21 mouse cellular contexts compared by ENCODE assay signal in the genomic region with DNA sequence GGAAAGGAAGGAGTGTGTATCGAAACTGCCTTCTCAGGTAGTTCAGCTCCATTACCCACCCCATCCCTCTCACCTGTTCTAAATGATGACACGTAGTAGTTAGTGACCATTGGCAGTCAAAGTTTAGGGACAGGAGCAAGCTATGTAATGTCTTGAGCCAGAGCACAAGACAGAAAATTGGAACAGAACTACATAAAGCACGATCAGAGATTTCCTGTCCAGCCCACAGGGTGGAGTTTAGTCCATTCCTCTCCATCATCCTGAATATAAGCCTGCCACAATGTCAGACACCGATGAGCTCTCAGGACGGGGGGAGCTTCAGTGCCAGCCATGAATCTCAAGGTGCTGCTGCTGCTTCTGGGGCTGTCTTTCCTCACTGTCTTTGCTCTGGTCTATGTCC. TPM values are rescaled to one million over a fixed set of nuclear protein-coding genes. Genes with fewer than 3 reads are reported as not detected.
A peak's percentile ranks its signal among the peaks of the same experiment; 100 is the strongest.
DNase-seq lines count a peak whose midpoint lies in the region; TF ChIP-seq lines count a peak whose summit lies in the region.
"Had no signal": no experiment of that assay in that cellular context is flagged by ENCODE, and none has a peak within 500 bp of the region (broad histone marks: within the 10 kb centered on the region; RNA-seq: fewer than 3 reads in every experiment).

Gene Aoc2, plus strand, starts transcription at position 301 of the 400 bp plus-strand sequence.

- H3K4me1 ChIP-seq in spleen, adult 2 months (ENCODE audit: control insufficient read depth, insufficient read depth, insufficient read length): no peaks in the 10 kb centered on the region
- no peaks in the 10 kb centered on the region for H3K4me1 ChIP-seq in bone marrow, adult 2 months (ENCODE audit: control insufficient read depth, insufficient read depth, low read length)
- H3K4me1 ChIP-seq: forebrain, embryonic 10.5 days; hindbrain, embryonic 10.5 days had no signal

- H3K27ac ChIP-seq in gastrocnemius, adult 2 months: no peak within 1 kb of the TSS
- no peak within 1 kb of the TSS for H3K27ac ChIP-seq in spleen, adult 2 months (ENCODE audit: insufficient read depth, low read length)
- H3K27ac ChIP-seq in bone marrow, adult 2 months (ENCODE audit: control insufficient read depth, insufficient read depth, low read depth, low read length, poor library complexity): no peak within 1 kb of the TSS
- H3K27ac ChIP-seq: embryonic facial prominence, embryonic 13.5 days; forebrain, embryonic 10.5 days; heart, adult 2 months; heart, embryonic 15.5 days; hindbrain, embryonic 10.5 days; hindbrain, embryonic 14.5 days; intestine, embryonic 15.5 days had no signal

- peak within 1 kb of the TSS; percentile 30 for H3K4me3 ChIP-seq in gastrocnemius, adult 2 months
- no peak within 1 kb of the TSS for H3K4me3 ChIP-seq in spleen, adult 2 months (ENCODE audit: extremely low read depth, insufficient read depth, insufficient read length)
- no peak within 1 kb of the TSS for H3K4me3 ChIP-seq in bone marrow, adult 2 months (replicated peaks; ENCODE audit: control insufficient read depth, low read depth, low read length)
- H3K4me3 ChIP-seq: embryonic facial prominence, embryonic 13.5 days; forebrain, embryonic 10.5 days; heart, adult 2 months; heart, embryonic 15.5 days; hindbrain, embryonic 10.5 days; intestine, embryonic 15.5 days had no signal

- H3K27me3 ChIP-seq in spleen, adult 2 months (ENCODE audit: control insufficient read depth, insufficient read depth, low read length): no peaks in the 10 kb centered on the region
- H3K27me3 ChIP-seq: embryonic facial prominence, embryonic 13.5 days; heart, embryonic 15.5 days; intestine, embryonic 15.5 days had no signal

- WGBS in spleen, adult 2 months: 91% methylated on average over 5 of the region's 5 CpGs
- 83% methylated on average over 5 of the region's 5 CpGs for WGBS in bone marrow, adult 2 months

- intact Hi-C loops in gastrocnemius, adult 2 months (cut with DNase I): no loop called here
- intact Hi-C loops in gastrocnemius, postnatal 14 days (cut with DNase I; ENCODE audit: low total_unique reads): no loop called here

- no peak for DNase-seq in gastrocnemius, adult 2 months
- DNase-seq in gastrocnemius, postnatal 14 days: no peak
- no peak for DNase-seq in spleen, adult 2 months (ENCODE audit: low read depth in 1 of 2, low spot score in 2 of 2)
- no peak for DNase-seq in spleen, postnatal 10 days (ENCODE audit: low spot score in 2 of 2)
- no peak for DNase-seq in lung, postnatal 10 days
- DNase-seq in Muller cell, postnatal 12 days (ENCODE audit: inconsistent ontology term): no peak
- DNase-seq: adrenal gland, adult 2 months; adrenal gland, postnatal 36 days; B cell, adult 2 months; cerebellum, adult 11-12 months; cerebellum, adult 9-10 months; cerebellum, postnatal 36 days; heart, adult 2 months; heart, postnatal 14 days had no signal

- peaks cover 45% of the 10 kb centered on the region for H3K36me3 ChIP-seq in spleen, adult 2 months (ENCODE audit: control insufficient read depth, insufficient read depth, low read length)

- no peak for TF ChIP-seq CTCF in gastrocnemius, adult 2 months (IDR thresholded peaks at IDR 0.05)
- no peak for TF ChIP-seq CTCF in spleen, adult 2 months (IDR thresholded peaks at IDR 0.05; ENCODE audit: extremely low read depth, insufficient read depth, insufficient read length, insufficient replicate concordance)
- TF ChIP-seq CTCF in bone marrow, adult 2 months (IDR thresholded peaks at IDR 0.05; ENCODE audit: control insufficient read depth, insufficient read depth, low read length): no peak

- no peak for TF ChIP-seq POLR2A in spleen, adult 2 months (IDR thresholded peaks at IDR 0.05; ENCODE audit: low read depth, low read length)
- TF ChIP-seq POLR2A in bone marrow, adult 2 months (IDR thresholded peaks at IDR 0.05; ENCODE audit: borderline replicate concordance, control insufficient read depth, low read depth, low read length): no peak

RNA-seq across cellular contexts. Expression of gene Aoc2, which starts in this region (rescaled TPM):
- 1 to 10 TPM in 1 of 2 experiments, under 1 TPM in 1; 0.64 to 1.4 TPM for total RNA-seq in gastrocnemius, adult 2 months (2021)
- total RNA-seq in gastrocnemius, postnatal 14 days (2021): 1 to 10 TPM; 1.2 to 1.3 TPM
- 9.1 and 10.6 TPM in 2 replicates for polyA plus RNA-seq in spleen, adult 2 months (2012; rRNA removed)
- polyA plus RNA-seq in bone marrow, adult 2 months (2011; ENCODE audit: insufficient read depth, insufficient read length, low replicate concordance, missing spikeins): 11.0 and 12.4 TPM in 2 replicates
